Comparison of ENCODE assay signal across 19 mouse cellular contexts in genomic region chr17:71823622-71824306, GRCm38 (mm10). TPM values are rescaled to one million over a fixed set of nuclear protein-coding genes. Genes with fewer than 3 reads are reported as not detected.
A peak's percentile ranks its signal among the peaks of the same experiment; 100 is the strongest.
DNase-seq lines count a peak whose midpoint lies in the region; ATAC-seq and TF ChIP-seq lines count a peak whose summit lies in the region.
"Had no signal": no experiment of that assay in that cellular context is flagged by ENCODE, and none has a peak within 500 bp of the region (broad histone marks: within the 10 kb centered on the region; RNA-seq: fewer than 3 reads in every experiment).

No protein-coding gene starts in this region.

- peak; percentile 57 for DNase-seq in kidney, postnatal 0 days (ENCODE audit: low spot score)
- no peak for DNase-seq in kidney, adult 8-10 months
- DNase-seq in layer of hippocampus, adult 2 months (ENCODE audit: low spot score in 2 of 2), result no peak
- DNase-seq in lung, postnatal 14 days, result no peak
- DNase-seq: adrenal gland, adult 2 months; adrenal gland, postnatal 25 days; cerebellum, adult 18-20 months; cerebellum, adult 9-11 months; cerebellum, postnatal 36 days; gastrocnemius, postnatal 10 days; heart, adult 18-20 months; heart, postnatal 10 days had no signal

- no peak overlapping the region for H3K9ac ChIP-seq in kidney, postnatal 0 days (ENCODE audit: low read depth, low read length)
- H3K9ac ChIP-seq in intestine, embryonic 15.5 days, result no peak overlapping the region
- no peak overlapping the region for H3K9ac ChIP-seq in intestine, postnatal 0 days (ENCODE audit: low read depth, low read length)
- H3K9ac ChIP-seq: embryonic facial prominence, embryonic 13.5 days; forebrain, embryonic 12.5 days had no signal

- 47% methylated on average over 8 of the region's 8 CpGs for WGBS in kidney, postnatal 0 days
- 47% methylated on average over 8 of the region's 8 CpGs for WGBS in intestine, embryonic 15.5 days
- 33% methylated on average over 8 of the region's 8 CpGs for WGBS in intestine, postnatal 0 days

- no peak overlapping the region for H3K4me3 ChIP-seq in kidney, postnatal 0 days (replicated peaks; ENCODE audit: low read depth, low read length)
- no peak overlapping the region for H3K4me3 ChIP-seq in intestine, embryonic 15.5 days (replicated peaks)
- H3K4me3 ChIP-seq in intestine, postnatal 0 days (ENCODE audit: low read depth, low read length), result no peak overlapping the region
- H3K4me3 ChIP-seq in layer of hippocampus, adult 2 months, result no peak overlapping the region
- H3K4me3 ChIP-seq: embryonic facial prominence, embryonic 13.5 days; forebrain, embryonic 12.5 days; heart, embryonic 10.5 days; hindbrain, embryonic 10.5 days had no signal

- TF ChIP-seq CTCF in kidney, postnatal 0 days (IDR thresholded peaks at IDR 0.05; ENCODE audit: low read depth), result no peak
- no peak for TF ChIP-seq CTCF in intestine, postnatal 0 days (IDR thresholded peaks at IDR 0.05; ENCODE audit: low read depth)
- TF ChIP-seq CTCF in layer of hippocampus, adult 2 months (conservative IDR thresholded peaks at IDR 0.05), result no peak

- no peak overlapping the region for H3K4me2 ChIP-seq in kidney, postnatal 0 days (ENCODE audit: low read length)
- H3K4me2 ChIP-seq in intestine, embryonic 15.5 days (replicated peaks), result no peak overlapping the region
- no peak overlapping the region for H3K4me2 ChIP-seq in intestine, postnatal 0 days (replicated peaks; ENCODE audit: low read depth)
- H3K4me2 ChIP-seq: embryonic facial prominence, embryonic 13.5 days; forebrain, embryonic 12.5 days had no signal

- H3K27ac ChIP-seq in kidney, postnatal 0 days, result no peak overlapping the region
- H3K27ac ChIP-seq in intestine, embryonic 15.5 days, result no peak overlapping the region
- H3K27ac ChIP-seq in intestine, postnatal 0 days (ENCODE audit: low read depth, low read length), result no peak overlapping the region
- no peak overlapping the region for H3K27ac ChIP-seq in layer of hippocampus, adult 2 months
- H3K27ac ChIP-seq: embryonic facial prominence, embryonic 13.5 days; forebrain, embryonic 12.5 days; heart, embryonic 10.5 days; hindbrain, embryonic 10.5 days had no signal

- H3K4me1 ChIP-seq in kidney, postnatal 0 days (replicated peaks; ENCODE audit: insufficient read depth, low read length), result no peaks in the 10 kb centered on the region
- peaks cover 4% of the 10 kb centered on the region; the same call in 1 of the 2 replicates for H3K4me1 ChIP-seq in intestine, embryonic 15.5 days (replicated peaks)
- no peaks in the 10 kb centered on the region for H3K4me1 ChIP-seq in intestine, postnatal 0 days (replicated peaks; ENCODE audit: control insufficient read depth, insufficient read depth, low read length)
- H3K4me1 ChIP-seq: forebrain, embryonic 12.5 days had no signal

- no peak for ATAC-seq in kidney, postnatal 0 days (replicated peaks; ENCODE audit: low FRiP score, low read depth)
- peak; percentile 78 for ATAC-seq in intestine, embryonic 15.5 days
- ATAC-seq in intestine, postnatal 0 days, result peak; percentile 45
- ATAC-seq: forebrain, embryonic 16.5 days had no signal

- H3K36me3 ChIP-seq in kidney, postnatal 0 days (ENCODE audit: insufficient read depth, low read length), result 0 out of 2 replicates have a peak, but pooled peaks cover 4% of the 10 kb centered on the region
- H3K36me3 ChIP-seq in intestine, embryonic 15.5 days, result no peaks in the 10 kb centered on the region
- no peaks in the 10 kb centered on the region for H3K36me3 ChIP-seq in intestine, postnatal 0 days (ENCODE audit: control insufficient read depth, insufficient read depth)

- H3K27me3 ChIP-seq in kidney, postnatal 0 days (ENCODE audit: insufficient read depth, low read length), result no peaks in the 10 kb centered on the region
- no peaks in the 10 kb centered on the region for H3K27me3 ChIP-seq in intestine, embryonic 15.5 days (replicated peaks)
- no peaks in the 10 kb centered on the region for H3K27me3 ChIP-seq in intestine, postnatal 0 days (replicated peaks; ENCODE audit: control insufficient read depth, insufficient read depth, low read length)
- H3K27me3 ChIP-seq: embryonic facial prominence, embryonic 13.5 days; forebrain, embryonic 12.5 days had no signal

- no peaks in the 10 kb centered on the region for H3K9me3 ChIP-seq in kidney, postnatal 0 days (replicated peaks; ENCODE audit: low read length)
- no peaks in the 10 kb centered on the region for H3K9me3 ChIP-seq in intestine, embryonic 15.5 days
- H3K9me3 ChIP-seq in intestine, postnatal 0 days (ENCODE audit: control insufficient read depth), result no peaks in the 10 kb centered on the region
- H3K9me3 ChIP-seq: embryonic facial prominence, embryonic 13.5 days; forebrain, embryonic 12.5 days; hindbrain, embryonic 10.5 days had no signal

RNA-seq across cellular contexts. Expression of gene Clip4, which starts 55.5 kb away (rescaled TPM):
- 6.2 and 6.9 TPM in 2 replicates for polyA plus RNA-seq in kidney, postnatal 0 days (2015; fragmentation: Nextera tagmentation; extraction: Ambion mirVana)
- polyA plus RNA-seq in intestine, embryonic 15.5 days (2015; fragmentation: Nextera tagmentation; extraction: Ambion mirVana), result 3.4 and 3.9 TPM in 2 replicates
- polyA plus RNA-seq in intestine, postnatal 0 days (2015; fragmentation: Nextera tagmentation; extraction: Ambion mirVana), result 3.3 and 3.7 TPM in 2 replicates
- total RNA-seq in layer of hippocampus, adult 2 months (2021), result 10 to 100 TPM; 78.2 to 87.5 TPM
